Comparison of ENCODE assay signal across 8 mouse cellular contexts in genomic region chr14:124676506-124677177, GRCm38 (mm10). TPM values are rescaled to one million over a fixed set of nuclear protein-coding genes. Genes with fewer than 3 reads are reported as not detected.
DNase-seq lines count a peak whose midpoint lies in the region; ATAC-seq lines count a peak whose summit lies in the region.

Fgf14 (minus strand) TSS chr14:124677127.

- no peak for ATAC-seq in kidney, embryonic 15.5 days (replicated peaks; ENCODE audit: low FRiP score)
- ATAC-seq in embryonic facial prominence, embryonic 12.5 days (ENCODE audit: insufficient number of reproducible peaks, insufficient read depth, low FRiP score, low TSS enrichment) = no peak
- ATAC-seq in intestine, embryonic 15.5 days = no peak
- ATAC-seq in midbrain, embryonic 16.5 days = no peak

- H3K4me2 ChIP-seq in kidney, embryonic 15.5 days = peak within 1 kb of the TSS; percentile 64
- peak within 1 kb of the TSS; percentile 72 for H3K4me2 ChIP-seq in embryonic facial prominence, embryonic 12.5 days (replicated peaks)
- H3K4me2 ChIP-seq in intestine, embryonic 15.5 days (replicated peaks) = peak within 1 kb of the TSS; percentile 85
- peak within 1 kb of the TSS; percentile 71 for H3K4me2 ChIP-seq in midbrain, embryonic 16.5 days (ENCODE audit: low read length)

- peaks cover 23% of the 10 kb centered on the region for H3K4me1 ChIP-seq in kidney, embryonic 15.5 days
- H3K4me1 ChIP-seq in embryonic facial prominence, embryonic 12.5 days = peaks cover 16% of the 10 kb centered on the region
- H3K4me1 ChIP-seq in intestine, embryonic 15.5 days (replicated peaks) = peaks cover 14% of the 10 kb centered on the region; the same call in 1 of the 2 replicates
- H3K4me1 ChIP-seq in midbrain, embryonic 16.5 days (ENCODE audit: control insufficient read depth, insufficient read depth, low read length) = peaks cover 13% of the 10 kb centered on the region

- no peak within 1 kb of the TSS for H3K27ac ChIP-seq in kidney, embryonic 15.5 days
- H3K27ac ChIP-seq in embryonic facial prominence, embryonic 12.5 days = no peak within 1 kb of the TSS
- no peak within 1 kb of the TSS for H3K27ac ChIP-seq in intestine, embryonic 15.5 days
- peak within 1 kb of the TSS; percentile 79 for H3K27ac ChIP-seq in midbrain, embryonic 16.5 days (ENCODE audit: low read length)

- peak within 1 kb of the TSS; percentile 36 for H3K4me3 ChIP-seq in kidney, embryonic 15.5 days (replicated peaks)
- H3K4me3 ChIP-seq in embryonic facial prominence, embryonic 12.5 days = peak within 1 kb of the TSS; percentile 36
- H3K4me3 ChIP-seq in intestine, embryonic 15.5 days (replicated peaks) = peak within 1 kb of the TSS; percentile 38
- peak within 1 kb of the TSS; percentile 60 for H3K4me3 ChIP-seq in midbrain, embryonic 16.5 days (ENCODE audit: low read depth, low read length)

- H3K9me3 ChIP-seq in kidney, embryonic 15.5 days (replicated peaks) = no peaks in the 10 kb centered on the region
- no peaks in the 10 kb centered on the region for H3K9me3 ChIP-seq in embryonic facial prominence, embryonic 12.5 days
- no peaks in the 10 kb centered on the region for H3K9me3 ChIP-seq in intestine, embryonic 15.5 days
- H3K9me3 ChIP-seq in midbrain, embryonic 16.5 days (replicated peaks; ENCODE audit: control insufficient read depth, low read length, poor library complexity, severe bottlenecking) = no peaks in the 10 kb centered on the region

- WGBS in kidney, embryonic 15.5 days = 9% methylated on average over 12 of the region's 12 CpGs
- 18% methylated on average over 12 of the region's 12 CpGs for WGBS in embryonic facial prominence, embryonic 12.5 days
- 17% methylated on average over 12 of the region's 12 CpGs for WGBS in intestine, embryonic 15.5 days
- WGBS in midbrain, embryonic 16.5 days = under 1% methylated on average over 12 of the region's 12 CpGs

- DNase-seq in kidney, postnatal 36 days = no peak
- no peak for DNase-seq in urinary bladder, postnatal 36 days (ENCODE audit: low spot score in 2 of 2)
- DNase-seq in adrenal gland, adult 8-10 months = no peak
- DNase-seq in ovary, postnatal 14 days (ENCODE audit: low spot score) = no peak

- no peak within 1 kb of the TSS for H3K9ac ChIP-seq in kidney, embryonic 15.5 days
- H3K9ac ChIP-seq in embryonic facial prominence, embryonic 12.5 days = 0 out of 2 replicates have a peak within 1 kb of the TSS, but pooled peaks have one; percentile 0
- H3K9ac ChIP-seq in intestine, embryonic 15.5 days = no peak within 1 kb of the TSS
- H3K9ac ChIP-seq in midbrain, embryonic 16.5 days (ENCODE audit: low read depth, low read length) = peak within 1 kb of the TSS; percentile 73

- H3K27me3 ChIP-seq in kidney, embryonic 15.5 days = peaks cover 37% of the 10 kb centered on the region
- peaks cover 24% of the 10 kb centered on the region for H3K27me3 ChIP-seq in embryonic facial prominence, embryonic 12.5 days
- H3K27me3 ChIP-seq in intestine, embryonic 15.5 days (replicated peaks) = 0 out of 2 replicates have a peak, but pooled peaks cover 5% of the 10 kb centered on the region
- H3K27me3 ChIP-seq in midbrain, embryonic 16.5 days (ENCODE audit: control insufficient read depth, insufficient read depth, low read depth, low read length) = no peaks in the 10 kb centered on the region

- no peaks in the 10 kb centered on the region for H3K36me3 ChIP-seq in kidney, embryonic 15.5 days
- no peaks in the 10 kb centered on the region for H3K36me3 ChIP-seq in embryonic facial prominence, embryonic 12.5 days
- H3K36me3 ChIP-seq in intestine, embryonic 15.5 days = no peaks in the 10 kb centered on the region
- no peaks in the 10 kb centered on the region for H3K36me3 ChIP-seq in midbrain, embryonic 16.5 days (ENCODE audit: control insufficient read depth, insufficient read depth, low read length)

RNA-seq across cellular contexts. Expression of gene Fgf14, which starts in this region (rescaled TPM):
- polyA plus RNA-seq in kidney, embryonic 15.5 days (2015; fragmentation: Nextera tagmentation; extraction: Ambion mirVana) = 0.22 and 0.35 TPM in 2 replicates
- polyA plus RNA-seq in embryonic facial prominence, embryonic 12.5 days (2016; fragmentation: Nextera tagmentation; extraction: Ambion mirVana) = 1.4 and 2.0 TPM in 2 replicates
- polyA plus RNA-seq in intestine, embryonic 15.5 days (2015; fragmentation: Nextera tagmentation; extraction: Ambion mirVana) = 1.0 and 1.2 TPM in 2 replicates
- polyA plus RNA-seq in midbrain, embryonic 16.5 days (2015; fragmentation: Nextera tagmentation; extraction: Ambion mirVana) = 36.5 and 36.8 TPM in 2 replicates
- 1 to 10 TPM; 1.1 to 2.9 (median 1.6) TPM for total RNA-seq in adrenal gland, adult 8-10 months (2022)

Comparison
In these comparisons a context has a peak if more than half of its experiments do, and no peak if none do; other contexts are left out.
1. RNA of gene Fgf14 (polyA plus RNA-seq): 36.5 to 36.8 TPM in midbrain, embryonic 16.5 days; 1.4 to 2.0 TPM in embryonic facial prominence, embryonic 12.5 days, 1.0 to 1.2 TPM in intestine, embryonic 15.5 days and 0.22 to 0.35 TPM in kidney, embryonic 15.5 days; every median in the first group is over 10 times any median in the second.
2. H3K9ac ChIP-seq: peak in embryonic facial prominence, embryonic 12.5 days (single experiment) and midbrain, embryonic 16.5 days (single experiment); none in kidney, embryonic 15.5 days (single experiment) and intestine, embryonic 15.5 days (single experiment).
3. Peak in every context shown above with its lines, with median percentiles within 50 percentile points of each other: H3K4me2 ChIP-seq and H3K4me3 ChIP-seq.